Mouse (Mus musculus) ES-CJ7 (cell line): ENCODE results near the gene Akr1c14.

Source experiments
- DNase-seq: peaks from one replicate; pipeline ENCODE4 v3.0.0; 2011; ENCODE audit warnings: low read depth, low spot score

Gene Akr1c14

DNA sequence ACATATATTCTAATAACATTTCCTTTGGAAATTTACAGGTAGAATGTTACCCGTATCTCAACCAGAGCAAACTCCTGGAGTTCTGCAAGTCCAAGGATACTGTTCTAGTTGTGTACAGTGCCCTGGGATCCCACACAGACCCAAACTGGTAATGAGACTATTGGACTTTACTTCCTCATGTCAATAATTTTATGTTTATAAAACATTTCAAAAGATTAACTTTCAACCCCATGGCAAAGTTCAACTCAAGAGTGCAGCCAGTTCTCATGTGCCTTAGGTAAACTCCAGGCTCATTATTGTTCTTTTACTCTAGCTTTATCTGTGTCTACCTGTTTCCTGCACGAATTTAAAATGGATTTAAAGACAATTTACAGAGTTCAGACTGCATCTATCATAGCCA, at the start of gene Akr1c14:
Akr1c14 (plus strand) TSS at position 293 of the 400 bp plus-strand sequence.
- no peak for DNase-seq

DNA sequence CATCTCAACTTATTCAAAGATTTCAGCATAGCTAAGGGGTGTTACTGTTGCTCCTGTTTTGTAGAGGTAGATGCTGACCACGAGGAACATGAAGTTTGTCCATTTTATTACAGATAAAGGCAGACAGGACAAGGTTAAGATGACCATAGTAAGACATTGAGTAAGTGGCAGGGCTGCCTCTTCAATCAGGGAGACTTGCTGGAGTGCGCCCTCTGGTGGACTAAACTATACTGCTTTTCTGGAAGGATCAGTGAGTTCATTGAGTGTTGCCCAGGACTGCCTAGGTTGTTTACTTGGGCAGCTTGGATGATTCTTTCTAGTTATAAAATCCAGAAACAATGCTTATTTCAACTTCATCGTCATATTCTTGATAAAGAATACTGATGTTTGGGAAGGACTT, 47.1 kb upstream of the Akr1c14 start:
- DNase-seq = peak; percentile 73

DNA sequence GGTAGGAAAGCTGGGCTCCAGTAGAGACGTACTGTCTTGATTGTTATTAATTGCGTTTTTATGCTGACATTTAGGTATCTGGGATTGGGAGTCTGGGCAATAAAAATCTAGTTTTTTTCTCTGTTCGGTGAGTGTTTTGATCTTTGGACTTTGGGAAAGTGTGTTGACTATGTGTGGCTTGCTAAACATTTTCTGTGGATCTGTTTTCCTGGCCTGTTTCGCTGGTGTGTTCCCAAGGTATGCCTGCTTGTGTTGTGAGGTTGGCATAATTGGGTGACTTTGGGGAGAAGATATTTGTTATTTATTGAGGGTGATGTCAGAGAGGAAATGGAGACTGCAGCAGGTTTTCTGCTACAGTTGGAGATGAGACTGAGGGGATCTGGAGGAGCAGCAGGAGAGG, 38.0 kb upstream of the Akr1c14 start:
- DNase-seq = no peak

DNA sequence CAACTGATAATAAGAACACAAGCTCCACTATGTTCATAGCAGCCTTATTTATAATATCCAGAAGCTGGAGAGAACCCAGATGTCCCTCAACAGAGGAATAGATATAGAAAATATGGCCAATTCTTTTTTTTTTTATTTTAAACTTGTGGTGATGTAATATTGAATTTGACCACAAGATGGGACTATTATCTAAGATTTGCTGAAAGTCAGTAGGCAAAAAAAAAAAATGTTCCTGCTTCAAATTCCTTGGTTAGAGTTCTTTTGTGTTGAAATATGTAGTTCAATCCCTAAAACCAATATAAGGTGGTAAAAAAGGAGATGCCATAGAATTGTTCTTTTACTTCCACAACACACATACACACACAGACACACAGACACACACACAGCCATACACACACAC, 35.0 kb upstream of the Akr1c14 start:
- DNase-seq = no peak

DNA sequence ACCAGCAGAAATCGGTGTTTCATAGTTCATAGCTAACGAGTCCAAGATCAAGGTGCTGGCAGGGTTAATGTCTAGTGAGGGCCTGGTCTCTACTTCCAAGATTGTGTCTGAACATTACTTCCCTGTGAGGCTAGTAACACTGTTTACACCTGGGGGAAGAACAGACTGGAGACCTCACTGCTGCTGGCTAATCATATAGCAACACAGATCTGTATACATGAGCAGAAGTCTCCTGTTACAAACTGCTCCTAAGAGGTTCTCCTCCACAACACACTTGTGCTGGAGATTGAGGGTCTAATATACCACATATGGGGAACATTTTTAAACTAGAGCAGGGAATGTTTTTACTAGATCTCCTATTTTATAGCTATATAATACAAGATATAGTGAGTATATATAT, 18.9 kb upstream of the Akr1c14 start:
- no peak for DNase-seq

DNA sequence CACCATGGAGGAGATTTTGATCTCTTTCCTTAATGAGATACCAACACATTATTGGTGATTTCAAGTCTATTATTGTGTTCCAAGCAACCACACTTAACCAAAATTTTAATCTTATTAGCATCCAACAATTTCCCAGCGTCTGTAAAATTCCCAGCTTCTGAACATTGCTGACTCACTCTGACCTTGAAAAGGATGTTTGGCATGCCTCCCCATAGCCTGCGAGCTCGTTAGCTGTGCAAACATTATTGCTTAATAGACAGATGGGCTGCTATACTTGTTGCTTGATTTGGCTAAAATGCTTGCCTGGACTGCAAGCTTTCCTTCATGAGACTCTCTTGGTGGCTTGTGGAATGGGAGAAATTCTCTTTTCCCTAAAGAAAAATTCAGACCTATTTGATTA, 16.3 kb upstream of the Akr1c14 start:
- DNase-seq = no peak

DNA sequence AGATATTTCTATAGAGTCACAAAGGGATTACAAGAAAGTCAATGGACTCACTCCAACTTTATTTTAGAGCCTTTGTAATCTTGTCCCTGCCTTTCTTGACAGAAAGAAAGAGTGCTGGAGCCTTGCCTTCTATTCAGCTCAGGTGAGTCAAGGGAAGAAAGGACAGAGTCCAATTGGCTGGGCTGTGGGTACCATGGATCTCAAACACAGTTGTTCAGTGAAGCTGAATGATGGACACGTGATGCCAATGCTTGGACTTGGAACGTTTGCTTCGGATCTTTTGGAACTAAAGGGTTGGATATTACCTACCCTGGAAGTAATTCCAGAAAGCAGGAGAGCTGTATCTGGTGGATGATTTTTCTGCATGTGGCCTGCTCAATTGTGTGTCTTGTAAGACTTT, 13.8 kb upstream of the Akr1c14 start:
- no peak for DNase-seq

DNA sequence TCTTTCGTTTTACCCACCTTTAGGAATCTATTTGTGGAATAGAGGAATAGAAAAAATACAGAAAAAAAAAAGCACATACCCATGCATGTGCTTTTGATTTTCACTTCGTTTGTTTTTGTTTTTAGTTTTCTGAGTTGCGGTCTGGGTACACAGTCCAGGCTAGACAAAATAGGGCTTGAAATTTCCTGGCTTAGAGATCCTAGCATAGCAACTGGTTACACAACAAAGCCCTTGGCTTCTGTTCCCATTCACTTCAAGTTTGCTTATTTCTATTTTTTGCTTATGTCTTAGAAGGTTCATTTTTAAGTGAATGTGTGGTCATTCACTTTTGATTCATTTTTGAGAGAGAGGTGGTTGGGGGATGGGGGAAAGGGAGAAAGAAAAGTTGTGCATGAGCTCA, 2.7 kb upstream of the Akr1c14 start:
- DNase-seq = no peak

DNA sequence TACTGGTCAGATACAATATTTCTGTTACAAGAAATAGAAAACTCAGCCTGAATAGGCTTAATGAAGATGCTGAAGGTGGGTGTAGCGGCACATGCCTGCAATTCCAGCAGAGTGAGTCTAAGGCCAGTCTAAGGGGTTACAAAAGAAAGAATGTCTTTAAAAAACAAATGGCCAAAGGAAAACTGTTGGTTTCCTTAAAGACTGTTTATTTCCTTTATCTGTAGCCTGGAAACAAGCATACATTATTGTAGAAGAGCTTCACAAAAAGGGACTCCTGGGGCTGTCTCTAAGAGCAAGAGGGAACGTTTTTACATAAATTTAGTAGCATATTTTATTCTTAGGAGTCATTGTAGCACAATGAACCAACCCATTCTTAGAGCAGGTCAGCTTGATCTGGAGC, 2.0 kb upstream of the Akr1c14 start:
- no peak for DNase-seq

DNA sequence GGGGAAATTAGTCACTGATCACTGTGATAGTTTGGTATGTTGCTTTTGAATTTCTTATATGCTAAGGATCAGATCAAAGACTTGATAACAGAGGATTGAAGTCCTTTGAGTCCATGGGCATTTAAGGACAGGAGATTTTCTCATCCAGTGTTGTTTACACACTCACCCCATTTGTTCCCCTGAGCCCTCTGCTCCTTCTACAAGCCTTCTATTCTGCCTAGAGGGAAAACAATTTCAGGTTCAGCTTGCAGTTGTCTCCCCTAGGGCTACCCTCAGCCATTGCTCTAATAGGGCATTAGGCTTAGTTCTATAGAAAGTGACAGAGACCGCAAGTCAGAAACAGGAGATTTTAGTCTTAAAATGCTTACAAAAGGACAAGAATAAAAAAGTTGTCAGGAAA, 585 bp upstream of the Akr1c14 start:
- no peak for DNase-seq

DNA sequence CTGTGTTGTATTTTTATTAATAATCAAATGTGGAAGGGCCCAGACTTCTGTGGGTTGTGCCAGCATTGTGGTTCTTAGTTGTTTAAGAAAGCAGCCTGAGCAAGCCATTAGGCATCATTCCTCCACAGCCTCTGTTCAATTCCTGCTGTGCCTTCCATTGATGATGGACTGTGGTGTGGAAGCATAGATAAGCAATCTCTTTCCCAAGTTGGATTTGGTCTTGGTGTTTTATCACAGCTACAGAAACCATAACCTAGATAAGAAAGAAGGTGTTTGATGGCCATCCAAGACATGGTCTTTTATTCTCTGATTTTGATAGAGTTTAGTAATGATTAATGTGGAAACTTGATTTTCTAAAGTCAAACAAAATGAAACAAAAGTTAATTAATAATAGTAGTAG, 844 bp downstream of the Akr1c14 start:
- no peak for DNase-seq

DNA sequence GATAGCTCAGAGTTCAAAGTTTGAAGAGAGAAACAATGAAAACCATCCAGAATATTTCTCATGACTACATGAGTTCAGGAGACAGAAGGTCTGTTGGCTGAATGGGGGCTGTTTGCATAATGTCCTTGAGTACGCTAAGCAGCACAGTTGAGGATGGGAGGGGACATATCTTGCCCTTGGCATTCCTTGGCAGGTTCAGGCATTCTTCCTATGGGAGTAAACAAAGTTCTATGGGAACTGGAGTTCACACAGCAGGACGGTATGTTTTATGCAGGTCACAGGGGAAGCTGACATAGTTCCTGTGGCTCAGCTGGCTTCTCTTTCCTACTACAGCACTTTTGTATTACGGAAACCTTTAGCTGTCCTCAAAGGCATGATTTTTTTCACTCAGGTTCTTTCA, 6.6 kb downstream of the Akr1c14 start:
- peak; percentile 85 for DNase-seq

DNA sequence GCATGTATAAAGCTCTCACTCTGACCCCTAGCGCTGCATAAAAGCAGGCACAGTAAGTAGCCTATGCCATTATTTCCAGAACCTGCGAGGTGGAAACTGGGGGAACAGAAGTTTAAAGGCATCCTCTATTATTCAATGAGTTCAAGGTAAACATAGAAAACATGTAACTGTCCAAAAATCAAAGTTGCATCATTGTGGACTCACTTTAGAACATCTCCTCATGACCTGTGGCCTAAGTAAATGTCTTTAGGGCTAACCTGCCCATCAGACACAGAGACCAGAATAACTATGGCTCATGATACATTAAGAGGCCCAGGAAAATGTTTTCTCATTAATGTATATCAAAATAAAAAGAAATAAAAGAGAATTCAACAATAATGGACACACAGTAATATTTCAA, 7.4 kb downstream of the Akr1c14 start:
- no peak for DNase-seq

DNA sequence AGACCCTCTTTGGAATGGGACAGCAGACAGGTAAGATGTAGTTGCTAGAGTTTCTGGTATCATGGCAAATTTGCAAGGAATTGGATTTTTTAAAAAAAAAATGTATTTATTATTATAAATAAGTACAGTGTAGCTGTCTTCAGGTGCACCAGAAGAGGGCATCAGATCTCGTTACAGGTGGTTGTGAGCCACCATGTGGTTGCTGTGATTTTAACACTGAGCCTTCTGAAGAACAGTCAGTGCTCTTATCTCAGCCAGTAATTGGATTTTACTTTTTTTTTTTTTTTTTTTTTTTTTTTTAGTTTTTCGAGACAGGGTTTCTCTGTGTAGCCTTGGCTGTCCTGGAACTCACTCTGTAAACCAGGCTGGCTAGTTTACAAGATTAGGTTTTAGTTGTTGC, 9.4 kb downstream of the Akr1c14 start:
- peak; percentile 14 for DNase-seq

DNA sequence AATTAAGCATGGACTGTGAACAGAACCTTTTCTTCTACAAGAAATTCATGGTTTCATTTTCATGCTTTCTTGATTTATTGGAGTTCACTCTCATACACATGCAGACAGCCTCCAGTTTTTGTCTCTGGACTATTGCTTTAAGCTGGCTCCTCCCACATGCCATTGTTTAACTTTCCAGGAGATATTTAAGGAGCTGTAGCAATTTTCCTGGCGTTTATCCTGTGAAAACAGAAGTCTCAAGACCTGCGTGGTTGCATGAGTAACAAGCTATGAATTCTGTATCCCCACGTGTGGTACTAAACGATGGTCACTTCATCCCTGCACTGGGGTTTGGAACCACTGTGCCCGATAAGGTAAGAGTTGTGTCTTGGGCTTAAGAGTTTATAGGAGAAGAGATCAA, 10.6 kb downstream of the Akr1c14 start:
- no peak for DNase-seq

DNA sequence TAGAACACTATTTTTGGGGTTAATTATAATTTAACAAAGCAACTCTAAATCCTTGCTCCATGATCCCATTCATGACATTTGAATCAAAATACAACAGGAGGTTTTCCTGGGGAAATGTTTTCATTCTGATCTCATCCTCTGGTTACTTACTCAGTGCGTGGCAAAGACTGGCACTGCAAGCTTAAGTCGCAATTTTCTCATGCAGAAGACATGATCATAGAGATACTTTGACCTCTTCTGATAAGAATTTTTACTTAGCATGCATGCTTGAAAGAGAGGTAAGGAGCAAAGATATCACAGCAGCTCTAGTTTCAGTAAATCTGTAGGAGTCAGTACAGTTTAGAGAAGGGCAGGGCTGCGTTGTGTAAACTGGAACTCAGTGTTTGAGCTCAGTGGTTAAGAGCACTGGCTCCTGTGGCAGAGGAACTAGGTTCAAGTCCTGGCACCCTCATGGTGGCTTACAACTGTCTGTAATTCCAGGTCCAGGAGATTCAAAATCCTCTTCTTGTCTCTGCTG, 11.5 kb downstream of the Akr1c14 start:
- DNase-seq = no peak

DNA sequence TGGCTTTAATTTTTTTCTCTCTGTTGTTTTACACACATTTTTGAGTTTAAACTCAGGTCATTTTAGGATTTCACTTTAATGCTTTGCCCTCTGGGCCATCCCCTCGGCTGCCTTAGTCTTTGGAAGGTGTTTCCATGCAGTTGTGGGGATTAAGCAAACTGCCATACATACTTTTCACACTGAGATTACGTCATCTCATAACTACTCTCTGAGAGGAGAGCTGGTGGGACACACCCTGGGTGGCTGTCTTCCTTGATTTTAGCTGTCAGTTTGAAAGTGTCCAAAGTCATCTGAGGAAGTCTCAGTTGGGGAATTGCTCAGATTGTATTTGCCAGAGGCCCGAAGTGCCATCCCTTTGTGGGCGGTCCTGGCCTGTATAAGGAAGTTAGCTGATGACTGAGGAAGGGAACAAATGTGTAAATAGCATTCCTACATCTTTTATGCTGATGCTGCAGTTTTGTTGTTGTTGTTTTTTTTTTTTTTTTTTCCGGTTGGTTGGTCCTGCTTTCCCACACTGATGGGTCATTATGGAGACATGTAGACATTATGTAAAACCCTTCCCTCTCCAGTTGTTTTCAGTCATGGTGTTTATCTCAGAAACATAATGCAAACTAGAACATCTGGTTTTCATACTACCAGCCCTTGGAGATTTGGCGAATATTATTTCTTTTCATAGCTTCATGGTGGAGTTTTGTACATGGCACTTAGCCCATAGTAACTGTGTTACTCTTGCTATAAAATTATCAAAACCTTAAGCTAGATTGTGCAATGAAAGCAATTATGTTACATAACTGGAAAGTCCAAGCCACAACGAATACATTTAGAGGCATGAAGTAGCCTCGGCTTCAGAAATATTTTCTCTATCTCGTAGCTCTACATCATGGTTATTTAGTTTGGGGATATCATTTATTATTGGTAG, 28.0 kb downstream of the Akr1c14 start:
- no peak for DNase-seq

DNA sequence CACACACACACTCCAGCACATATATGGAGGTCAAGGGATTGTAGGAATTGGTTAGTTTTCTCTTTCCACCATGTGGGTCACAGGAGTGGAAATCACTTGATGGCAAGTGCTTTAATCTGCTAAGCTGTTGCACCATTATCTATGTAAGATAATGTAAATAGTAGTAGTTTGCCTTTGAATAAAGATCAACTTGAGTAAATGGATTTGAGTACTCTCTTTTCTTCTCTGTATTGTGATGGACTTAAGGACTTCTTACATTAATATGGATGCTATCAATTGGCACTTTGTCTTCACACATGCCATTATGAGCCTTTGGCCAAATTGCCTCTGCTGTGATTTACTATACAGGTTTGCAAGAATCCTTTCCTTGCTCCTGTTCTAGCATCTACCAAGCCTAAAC, 31.1 kb downstream of the Akr1c14 start:
- peak; percentile 33 for DNase-seq

DNA sequence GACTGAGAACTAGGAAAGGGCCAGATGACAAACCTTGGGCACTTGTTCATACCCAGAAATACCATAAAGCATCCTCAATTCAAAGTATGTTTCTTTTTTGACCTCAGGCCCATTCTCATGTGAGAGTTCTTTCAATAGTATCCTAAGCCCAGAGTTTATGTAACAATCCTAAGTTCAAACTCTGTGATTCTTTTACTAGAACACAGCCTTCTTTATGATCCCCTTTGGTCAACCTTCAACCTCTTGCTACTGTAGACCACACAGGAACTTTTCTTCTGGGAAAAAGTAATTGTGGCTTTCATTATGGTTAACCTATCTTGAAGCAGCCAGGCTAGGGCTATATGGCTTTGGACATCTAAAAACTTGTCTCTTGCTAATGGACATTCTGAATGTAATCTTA, 52.9 kb downstream of the Akr1c14 start:
- no peak for DNase-seq

DNA sequence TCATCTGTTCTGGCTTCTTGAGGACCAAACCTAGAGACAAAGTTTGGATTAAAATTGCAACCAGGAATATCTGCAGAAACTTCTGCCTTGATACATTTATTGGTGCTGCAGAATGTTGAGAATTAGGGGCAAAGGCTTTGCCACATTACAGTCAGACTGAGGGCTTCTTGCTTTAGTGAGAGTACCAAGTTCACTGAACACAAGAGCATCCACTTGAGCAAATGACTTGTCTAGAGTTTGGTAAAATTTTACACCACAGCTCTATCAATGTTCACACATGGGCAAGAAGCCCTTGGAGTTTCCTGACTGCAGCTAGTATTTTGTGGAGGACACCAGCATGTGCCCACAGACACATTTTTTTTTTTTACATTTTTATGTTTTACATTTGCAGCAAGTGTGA, 53.9 kb downstream of the Akr1c14 start:
- DNase-seq = no peak

DNA sequence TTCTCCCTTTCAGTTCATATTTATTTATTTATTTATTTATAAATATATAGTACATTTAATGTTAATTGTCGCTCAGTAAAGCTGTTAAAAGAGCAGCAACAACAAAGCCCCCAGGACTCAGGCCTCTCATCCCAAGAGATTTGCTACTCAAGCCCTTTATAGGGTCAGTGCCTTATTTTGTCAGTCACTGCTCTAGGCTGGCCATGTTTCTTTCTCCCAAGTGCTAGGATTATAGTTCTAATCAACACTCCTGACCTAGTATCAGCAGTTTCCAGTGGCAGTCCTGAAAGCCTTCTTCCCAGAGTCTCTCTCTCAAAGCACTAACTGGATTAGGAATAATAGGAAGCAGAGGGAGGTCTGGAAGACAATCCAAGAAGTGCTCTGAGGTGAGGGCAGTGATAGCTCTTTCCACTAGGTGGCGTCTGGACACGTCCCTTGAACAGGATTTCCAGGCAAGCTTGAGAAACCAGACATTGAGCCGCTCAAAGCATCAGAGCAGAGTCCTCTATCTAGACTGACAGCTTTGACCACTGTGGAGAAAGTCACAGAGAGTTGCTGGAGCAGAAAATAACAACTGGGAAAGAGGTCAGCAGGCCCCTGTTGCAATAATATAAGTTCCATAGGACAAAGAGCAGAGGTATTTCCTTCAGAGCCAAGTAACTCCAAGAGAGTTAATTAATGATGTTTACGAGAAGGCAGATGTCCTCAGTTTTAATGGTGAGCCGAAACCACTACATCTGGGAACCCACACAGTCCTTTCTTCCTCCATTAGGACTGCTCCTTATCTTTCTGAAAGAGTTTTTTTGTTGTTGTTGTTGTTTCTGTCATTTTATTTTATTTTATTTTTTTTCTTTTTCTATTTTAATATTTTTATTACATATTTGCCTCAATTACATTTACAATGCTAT, 61.7 kb downstream of the Akr1c14 start:
- DNase-seq = peak; percentile 87

DNA sequence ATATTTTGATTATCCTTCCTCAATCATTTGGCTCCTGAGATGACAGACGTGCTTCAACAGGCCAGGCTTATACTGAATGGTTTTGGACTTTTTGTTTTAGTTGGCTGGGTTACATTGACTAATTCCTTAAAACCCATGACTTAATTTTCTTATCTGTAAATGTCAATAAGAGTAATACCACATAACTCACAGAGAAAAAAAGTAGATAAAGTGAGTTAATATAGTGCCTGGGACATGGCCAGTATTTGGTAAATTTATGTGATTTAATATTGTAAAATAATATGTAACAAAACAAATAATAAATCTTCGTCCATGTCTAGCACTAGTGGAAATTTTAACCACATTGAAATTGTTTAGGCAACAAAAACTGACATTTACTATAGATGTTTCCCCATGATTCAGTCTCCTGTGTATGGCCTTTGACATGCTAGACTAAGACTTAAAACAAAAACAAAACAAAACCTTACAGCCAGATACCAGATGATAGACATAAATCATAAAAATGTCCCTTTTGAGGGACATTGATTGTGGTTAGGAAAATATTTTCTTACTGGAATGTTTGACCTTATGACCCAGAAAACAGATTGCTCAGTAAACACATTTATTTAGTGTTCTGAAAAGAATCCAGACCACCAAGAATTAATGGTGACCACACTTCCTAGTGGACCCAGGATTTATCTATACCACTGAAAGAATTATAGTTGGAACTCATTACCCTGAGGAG, 70.5 kb downstream of the Akr1c14 start:
- DNase-seq = no peak
